Mouse (Mus musculus) embryonic facial prominence, embryonic 15.5 days (tissue): ENCODE measurements at regions not wholly inside any gene's neighbourhood (a gene's known extent, or its start where the extent isn't known, plus 50 kb on each side); places are given as distances from the start of the nearest gene placed in this dataset.

Experiments used
- ATAC-seq: fragments of 200-750 bp; cut with Nextera tagmentation; 2 replicates; pipeline ENCODE4 v1.8.0; 2017; ENCODE audit warnings: low read depth, moderate TSS enrichment; ENCODE audit not compliant: insufficient number of reproducible peaks, low FRiP score, low TSS enrichment
- H3K27ac ChIP-seq: fragments of 300-500 bp; sonication (generic); replicated peaks from 2 replicates; pipeline ENCODE4 v1.5.1; 2015; ENCODE audit warnings: mild to moderate bottlenecking, inconsistent platforms
- H3K27me3 ChIP-seq: fragments of 300-500 bp; sonication (generic); 2 replicates; pipeline ENCODE4 v1.6.1; 2015; ENCODE audit warnings: inconsistent platforms
- H3K36me3 ChIP-seq: fragments of 300-500 bp; sonication (generic); 2 replicates; pipeline ENCODE4 v1.6.1; 2015; ENCODE audit warnings: mild to moderate bottlenecking, inconsistent platforms
- H3K4me1 ChIP-seq: fragments of 300-500 bp; sonication (generic); 2 replicates; pipeline ENCODE4 v1.6.1; 2015; ENCODE audit warnings: inconsistent platforms
- H3K4me2 ChIP-seq: fragments of 300-500 bp; sonication (generic); replicated peaks from 2 replicates; pipeline ENCODE4 v1.6.1; 2015; ENCODE audit warnings: mild to moderate bottlenecking, inconsistent platforms
- H3K4me3 ChIP-seq: fragments of 300-500 bp; sonication (generic); replicated peaks from 2 replicates; pipeline ENCODE4 v1.5.1; 2015; ENCODE audit warnings: mild to moderate bottlenecking, inconsistent platforms
- H3K9ac ChIP-seq: fragments of 300-500 bp; sonication (generic); 2 replicates; pipeline ENCODE4 v1.6.1; 2015; ENCODE audit warnings: inconsistent platforms
- H3K9me3 ChIP-seq: fragments of 300-500 bp; sonication (generic); replicated peaks from 2 replicates; pipeline ENCODE4 v1.6.1; 2016; ENCODE audit warnings: inconsistent platforms
- WGBS: fragments of 180-500 bp; shearing (Covaris S2); methylation state at CpG from one replicate; pipeline ENCODE4 v1.1.7; 2015; 5-methylcytosine and 5-hydroxymethylcytosine counted together

DNA sequence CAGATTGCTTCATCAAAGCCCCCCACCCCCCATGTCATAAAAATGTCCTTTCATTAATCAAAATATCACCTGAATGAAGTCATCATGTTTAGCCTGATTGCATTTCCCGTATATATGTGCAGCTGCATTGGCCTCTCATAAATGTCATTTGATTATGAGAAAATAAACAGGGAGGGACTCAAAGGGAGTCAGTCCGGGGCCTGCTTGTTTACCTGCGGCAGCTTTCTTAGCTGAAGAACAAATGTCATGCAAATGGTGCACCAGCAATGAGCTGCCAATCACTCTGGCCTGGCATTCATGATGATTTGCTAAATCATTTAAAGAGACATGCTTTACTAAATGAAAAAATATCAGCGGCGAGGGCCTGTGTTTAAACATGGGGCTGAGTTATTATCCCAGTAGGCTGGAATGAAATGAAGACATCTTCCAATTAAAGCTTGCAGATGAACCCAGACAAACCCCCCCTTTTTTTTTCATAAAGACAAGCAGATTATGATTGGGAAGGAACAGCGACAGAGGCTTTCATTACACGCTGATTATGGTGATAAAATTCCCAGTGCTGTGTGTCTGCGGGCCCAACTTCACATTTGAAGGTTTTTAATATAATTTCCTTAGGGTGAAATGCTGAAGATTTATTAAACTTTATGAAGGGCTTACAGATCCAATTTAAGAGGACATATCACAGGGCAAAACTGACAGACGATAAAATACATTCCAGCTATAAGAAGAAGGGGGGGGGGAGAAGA is 342.5 kb upstream of the Tle4 start:
- ATAC-seq = no peak
- Histone ChIP-seq H3K9ac (no peak overlapping the region), H3K36me3 (no peaks in the 10 kb centered on the region), H3K4me2 (no peak overlapping the region), H3K4me3 (no peak overlapping the region), H3K9me3 (no peaks in the 10 kb centered on the region), H3K27ac (no peak overlapping the region), H3K27me3 (no peaks in the 10 kb centered on the region), H3K4me1 (no peaks in the 10 kb centered on the region)
- WGBS = 43% methylated on average over 9 of the region's 9 CpGs

DNA sequence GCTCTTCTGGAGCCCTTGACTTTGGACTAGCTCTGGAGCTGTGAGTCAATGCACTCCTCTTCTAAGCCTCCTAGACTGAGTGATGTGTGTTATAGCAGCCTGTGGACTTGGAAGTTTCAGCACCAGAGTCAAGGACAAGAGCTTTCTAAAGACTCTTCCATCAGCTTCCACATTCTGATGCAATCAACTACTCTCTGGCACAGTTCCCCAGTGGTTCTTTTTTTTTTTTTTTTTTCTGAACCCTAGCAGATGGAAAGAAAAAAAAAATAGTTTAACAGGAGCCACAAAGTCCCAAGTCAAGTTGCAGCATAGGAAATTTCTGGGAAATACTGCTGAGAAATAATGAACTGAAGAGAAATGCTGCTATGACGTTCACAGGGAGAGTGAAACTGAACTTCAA is 324.4 kb upstream of the Tle4 start:
- Histone ChIP-seq H3K4me3 (no peak overlapping the region), H3K4me1 (no peaks in the 10 kb centered on the region), H3K27ac (no peak overlapping the region), H3K9me3 (no peaks in the 10 kb centered on the region), H3K27me3 (no peaks in the 10 kb centered on the region), H3K4me2 (no peak overlapping the region), H3K36me3 (no peaks in the 10 kb centered on the region), H3K9ac (no peak overlapping the region)
- no peak for ATAC-seq
- 58% methylated on average over 1 of the region's 1 CpGs for WGBS

DNA sequence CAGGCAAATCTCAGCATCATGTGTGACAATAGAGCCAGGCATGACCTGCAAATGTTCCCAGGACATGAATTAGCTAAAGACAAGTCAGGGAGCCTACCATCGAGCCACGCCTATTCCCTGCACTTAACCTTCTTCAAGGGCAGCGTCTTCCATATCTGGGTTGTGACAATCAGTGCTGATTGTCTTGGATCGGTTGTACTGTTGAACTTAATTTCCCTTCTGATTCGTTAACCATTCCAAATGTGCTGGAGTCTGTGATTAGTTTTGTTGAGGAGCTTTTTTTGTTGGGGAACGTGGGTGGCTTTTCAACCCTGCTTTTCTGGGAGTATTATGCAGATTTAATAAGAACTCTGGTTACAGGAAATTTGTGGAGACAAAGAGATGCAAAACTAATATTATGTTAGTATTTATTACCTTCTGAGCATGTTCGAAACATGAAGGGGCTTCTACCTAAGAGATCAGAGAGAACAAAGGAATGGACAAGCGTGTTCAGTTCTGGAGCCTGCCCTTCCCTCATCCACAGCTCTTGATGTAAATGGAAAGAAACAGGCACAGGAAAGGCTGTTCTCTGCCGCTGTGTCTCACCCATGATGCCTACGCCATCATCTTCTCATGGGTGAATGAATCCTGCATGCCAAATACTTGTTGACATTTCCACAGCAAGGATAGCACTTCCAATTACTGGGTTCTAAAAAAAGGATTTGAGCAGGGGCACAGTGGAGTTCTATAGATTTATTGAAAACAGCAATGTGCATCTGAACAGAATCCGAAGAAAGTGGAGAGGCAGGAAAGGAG is 313.4 kb upstream of the Tle4 start:
- Histone ChIP-seq H3K36me3 (no peaks in the 10 kb centered on the region), H3K4me2 (no peak overlapping the region), H3K4me3 (no peak overlapping the region), H3K27me3 (no peaks in the 10 kb centered on the region), H3K9me3 (no peaks in the 10 kb centered on the region), H3K9ac (no peak overlapping the region), H3K4me1 (no peaks in the 10 kb centered on the region), H3K27ac (no peak overlapping the region)
- 78% methylated on average over 11 of the region's 11 CpGs for WGBS
- ATAC-seq = no peak

DNA sequence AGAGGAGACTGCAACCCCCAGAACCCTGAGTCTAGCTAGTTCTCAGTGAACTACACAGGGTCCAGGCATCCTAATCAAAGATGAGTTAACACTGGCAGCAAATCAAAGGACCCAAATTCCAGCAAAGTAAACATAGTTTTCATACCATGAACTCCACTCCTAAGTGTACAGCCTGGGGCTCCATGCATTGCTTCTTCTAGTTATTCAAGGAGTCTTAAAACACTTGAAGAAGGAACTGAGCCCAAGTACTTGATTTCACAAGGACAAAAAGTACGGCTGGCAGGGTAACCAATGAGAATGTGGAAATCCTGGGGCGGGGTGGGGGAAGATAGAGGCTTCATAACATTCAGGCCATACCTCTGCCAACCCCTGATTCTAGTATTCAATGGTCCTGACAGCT is 297.0 kb upstream of the Tle4 start:
- Histone ChIP-seq H3K4me2 (no peak overlapping the region), H3K4me1 (peaks cover 16% of the 10 kb centered on the region), H3K27ac (no peak overlapping the region), H3K9me3 (no peaks in the 10 kb centered on the region), H3K4me3 (no peak overlapping the region), H3K27me3 (peaks cover 11% of the 10 kb centered on the region), H3K9ac (no peak overlapping the region), H3K36me3 (no peaks in the 10 kb centered on the region)
- no peak for ATAC-seq
- WGBS = 76% methylated on average over 2 of the region's 2 CpGs

DNA sequence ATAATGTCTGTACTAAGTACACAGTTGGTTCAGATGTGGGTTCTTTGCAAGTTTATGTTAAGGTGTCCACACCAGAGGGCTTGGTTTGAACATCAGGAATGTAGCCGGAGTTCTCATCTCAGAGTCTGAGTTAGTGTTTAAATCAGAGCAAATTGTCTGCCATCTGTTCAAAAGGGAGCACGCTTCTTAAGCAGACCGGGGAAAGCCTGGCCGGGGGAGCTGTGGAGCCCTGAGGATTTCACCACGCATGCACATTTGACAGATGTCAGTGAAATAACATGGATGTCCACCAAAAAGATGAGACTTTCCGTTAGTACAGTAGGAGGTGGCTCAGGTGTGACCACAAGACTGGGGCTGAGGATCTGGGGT is 294.5 kb upstream of the Tle4 start:
- H3K4me2 ChIP-seq = no peak overlapping the region
- H3K9me3 ChIP-seq = no peaks in the 10 kb centered on the region
- H3K4me3 ChIP-seq = no peak overlapping the region
- 29% methylated on average over 6 of the region's 6 CpGs for WGBS
- no peak for ATAC-seq
- peaks cover 16% of the 10 kb centered on the region for H3K4me1 ChIP-seq
- H3K27ac ChIP-seq = no peak overlapping the region
- no peaks in the 10 kb centered on the region for H3K36me3 ChIP-seq
- no peak overlapping the region for H3K9ac ChIP-seq
- H3K27me3 ChIP-seq = peaks cover 32% of the 10 kb centered on the region

DNA sequence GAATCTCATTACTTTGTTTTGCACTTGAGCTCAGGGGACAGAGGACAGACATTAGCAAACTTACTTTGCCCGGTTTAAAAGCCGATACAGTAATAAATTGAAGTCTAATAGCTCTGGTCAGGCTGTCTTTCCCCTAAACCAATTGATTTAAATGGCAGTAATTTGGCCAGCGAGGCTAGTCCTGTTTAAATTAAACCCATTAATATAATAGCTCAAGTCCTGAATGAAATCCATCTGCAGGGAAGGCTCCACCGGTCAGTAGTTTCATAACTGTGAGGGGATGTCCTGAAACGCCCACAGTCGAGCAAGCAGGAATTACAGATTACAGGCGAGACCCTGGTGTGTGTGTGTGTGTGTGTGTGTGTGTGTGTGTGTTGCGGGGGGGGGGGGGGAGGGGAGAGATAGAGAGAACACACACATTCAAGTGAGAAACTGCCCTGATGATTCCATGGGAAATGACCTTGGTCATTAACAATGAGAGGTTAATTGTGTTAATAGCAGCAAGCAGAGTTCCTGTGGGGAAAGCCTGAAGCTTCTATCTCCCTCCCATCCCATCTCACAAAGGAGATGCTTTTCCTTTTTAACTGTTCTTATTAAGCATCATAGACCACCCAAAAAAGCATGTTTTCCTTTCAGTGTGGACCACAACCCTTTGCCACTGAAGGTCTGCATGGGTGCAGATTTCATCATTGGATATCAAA is 294.0 kb upstream of the Tle4 start:
- Histone ChIP-seq H3K4me3 (no peak overlapping the region), H3K27me3 (peaks cover 34% of the 10 kb centered on the region), H3K9ac (no peak overlapping the region), H3K4me1 (peaks cover 16% of the 10 kb centered on the region), H3K9me3 (no peaks in the 10 kb centered on the region), H3K36me3 (no peaks in the 10 kb centered on the region), H3K27ac (no peak overlapping the region), H3K4me2 (peak overlapping the region; percentile 51; the same call in 1 of the 2 replicates)
- ATAC-seq = no peak
- 22% methylated on average over 7 of the region's 8 CpGs for WGBS

DNA sequence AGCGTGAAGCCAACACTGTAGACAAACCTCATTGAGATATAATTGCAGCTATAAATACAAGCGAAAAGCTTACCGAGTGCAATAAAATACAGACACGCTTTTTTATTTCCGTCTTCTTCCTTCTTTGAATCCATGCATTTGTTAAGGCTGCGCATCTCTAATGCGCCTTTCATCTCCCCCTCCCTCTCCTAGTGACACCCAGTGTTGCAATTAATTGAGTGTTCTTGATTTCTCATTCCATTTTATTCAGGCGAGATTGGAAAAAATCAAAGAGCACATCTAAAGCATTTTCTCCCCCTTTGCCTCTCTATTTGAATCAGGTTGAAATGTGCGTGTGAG is 293.2 kb upstream of the Tle4 start:
- H3K4me2 ChIP-seq = peak overlapping the region; percentile 51

DNA sequence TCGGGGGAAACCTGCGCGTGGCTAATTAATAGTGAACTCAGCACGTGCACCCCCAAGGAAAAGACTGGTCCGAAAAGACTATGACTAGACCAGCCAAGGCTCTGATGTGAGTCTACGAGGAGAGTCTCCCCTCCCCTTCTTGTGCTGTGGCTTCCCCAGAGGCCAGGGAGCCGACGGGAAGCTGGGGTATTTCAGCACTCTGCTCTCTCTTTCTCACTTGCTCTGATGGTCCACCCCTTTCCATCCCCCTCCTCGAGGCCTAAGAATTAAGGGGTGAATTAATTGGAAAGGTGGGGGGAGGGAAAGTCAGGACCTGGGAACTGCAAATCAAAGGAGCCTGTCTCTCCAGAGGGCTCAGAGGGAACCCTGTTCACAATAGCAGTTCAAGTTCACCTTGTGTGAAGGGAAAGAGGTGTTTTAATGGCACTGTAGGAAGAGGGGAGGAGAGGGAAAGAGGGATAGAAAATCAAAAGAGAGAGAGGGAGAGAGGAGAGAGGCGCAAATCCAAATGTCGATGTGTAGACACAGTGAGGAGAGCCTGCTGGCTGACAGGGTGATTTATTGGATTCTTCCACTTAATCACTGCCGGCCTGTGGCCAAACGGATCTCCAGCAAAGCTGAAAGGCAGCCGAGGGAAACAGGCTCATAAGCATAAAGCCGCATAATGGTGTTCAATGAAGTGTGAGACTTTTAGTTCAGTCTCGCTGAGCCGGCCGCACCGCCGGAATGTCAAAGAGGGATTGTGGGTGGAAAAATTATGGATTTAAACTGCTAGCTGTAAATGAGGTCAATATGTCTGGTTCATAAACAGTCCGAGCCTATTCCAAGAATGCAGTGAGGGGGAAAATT is 292.6 kb upstream of the Tle4 start:
- H3K9me3 ChIP-seq = no peaks in the 10 kb centered on the region
- H3K27ac ChIP-seq = no peak overlapping the region
- H3K4me2 ChIP-seq = peak overlapping the region; percentile 51
- peak; percentile 72; the same call in 1 of the 2 replicates for ATAC-seq
- no peaks in the 10 kb centered on the region for H3K36me3 ChIP-seq
- H3K4me3 ChIP-seq = peak overlapping the region; percentile 25
- H3K9ac ChIP-seq = no peak overlapping the region
- WGBS = 9% methylated on average over 21 of the region's 21 CpGs
- peaks cover 37% of the 10 kb centered on the region for H3K27me3 ChIP-seq
- peaks cover 16% of the 10 kb centered on the region for H3K4me1 ChIP-seq

More for the DNA sequence above, 293.2 kb upstream of the Tle4 start:
- H3K36me3 ChIP-seq = no peaks in the 10 kb centered on the region
- no peak overlapping the region for H3K27ac ChIP-seq
- ATAC-seq = no peak
- H3K27me3 ChIP-seq = peaks cover 37% of the 10 kb centered on the region
- no peak overlapping the region for H3K9ac ChIP-seq
- no peaks in the 10 kb centered on the region for H3K9me3 ChIP-seq
- under 1% methylated on average over 9 of the region's 9 CpGs for WGBS
- peaks cover 16% of the 10 kb centered on the region for H3K4me1 ChIP-seq
- peak overlapping the region; percentile 25 for H3K4me3 ChIP-seq

DNA sequence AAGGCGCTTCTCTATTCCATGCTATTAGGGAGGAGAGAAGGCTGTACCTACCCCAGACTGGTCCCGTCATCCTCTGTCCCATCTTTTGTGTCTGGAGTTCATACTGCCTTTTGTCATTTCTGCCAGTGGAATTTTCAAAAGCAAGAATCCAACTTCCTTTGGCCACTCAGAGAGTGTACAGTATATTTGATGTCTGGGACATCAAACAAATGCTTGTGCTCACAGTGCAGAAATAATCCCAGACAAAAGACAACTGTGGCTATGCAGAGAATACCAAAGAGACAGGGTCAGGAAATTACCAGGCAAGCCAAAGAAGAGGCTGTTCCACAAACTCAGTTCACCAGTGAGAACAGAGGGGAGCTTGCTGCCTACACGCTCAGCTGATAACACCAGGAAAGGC is 291.9 kb upstream of the Tle4 start:
- Histone ChIP-seq H3K9ac (no peak overlapping the region), H3K4me3 (no peak overlapping the region), H3K9me3 (no peaks in the 10 kb centered on the region), H3K4me2 (no peak overlapping the region), H3K27ac (no peak overlapping the region), H3K36me3 (no peaks in the 10 kb centered on the region), H3K4me1 (peaks cover 16% of the 10 kb centered on the region), H3K27me3 (peaks cover 40% of the 10 kb centered on the region)
- 54% methylated on average over 3 of the region's 3 CpGs for WGBS
- ATAC-seq = no peak

DNA sequence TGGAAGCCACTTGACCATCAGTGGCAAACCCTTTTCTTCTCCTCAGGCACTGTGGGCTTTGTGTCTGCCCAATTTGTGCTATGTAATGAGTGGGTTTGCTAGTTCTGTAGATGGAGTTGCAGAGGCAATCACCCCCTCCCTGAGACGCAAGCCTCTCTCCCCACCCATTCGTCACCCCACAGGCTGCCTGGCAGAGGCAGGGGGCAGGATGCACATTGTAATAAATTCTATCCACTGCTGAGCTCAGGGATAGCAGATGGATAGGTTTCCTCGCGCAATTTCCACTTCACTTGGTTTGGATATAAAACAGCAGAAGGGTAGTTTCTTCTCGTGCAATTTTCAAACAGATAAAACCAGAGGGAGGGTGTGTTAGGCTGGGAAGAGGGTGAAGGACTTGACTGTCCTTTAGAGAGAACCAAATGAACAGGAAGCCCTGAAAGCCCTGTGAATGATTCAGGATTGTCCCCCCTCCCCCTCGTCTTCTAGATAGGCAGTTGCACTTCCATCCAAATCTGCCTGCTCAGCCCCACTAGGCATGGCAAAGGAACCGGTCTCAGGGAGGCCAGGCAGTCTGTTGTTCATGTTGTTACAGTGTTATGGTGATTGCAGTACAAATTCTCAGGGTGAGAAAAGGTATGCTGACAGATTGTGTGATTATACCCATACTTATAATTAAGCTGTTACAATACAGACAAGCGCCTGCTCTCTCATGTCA is 286.0 kb upstream of the Tle4 start:
- Histone ChIP-seq H3K4me3 (no peak overlapping the region), H3K4me2 (no peak overlapping the region), H3K9me3 (no peaks in the 10 kb centered on the region), H3K36me3 (no peaks in the 10 kb centered on the region), H3K27me3 (peaks cover 33% of the 10 kb centered on the region; the same call in 1 of the 2 replicates), H3K9ac (no peak overlapping the region), H3K4me1 (no peaks in the 10 kb centered on the region), H3K27ac (no peak overlapping the region)
- 45% methylated on average over 8 of the region's 8 CpGs for WGBS
- no peak for ATAC-seq
